Mouse (Mus musculus): ENCODE measurements at regions not wholly inside any gene's neighbourhood (a gene's known extent, or its start where the extent isn't known, plus 50 kb on each side); places are given as distances from the start of the nearest gene placed in this dataset.

DNA sequence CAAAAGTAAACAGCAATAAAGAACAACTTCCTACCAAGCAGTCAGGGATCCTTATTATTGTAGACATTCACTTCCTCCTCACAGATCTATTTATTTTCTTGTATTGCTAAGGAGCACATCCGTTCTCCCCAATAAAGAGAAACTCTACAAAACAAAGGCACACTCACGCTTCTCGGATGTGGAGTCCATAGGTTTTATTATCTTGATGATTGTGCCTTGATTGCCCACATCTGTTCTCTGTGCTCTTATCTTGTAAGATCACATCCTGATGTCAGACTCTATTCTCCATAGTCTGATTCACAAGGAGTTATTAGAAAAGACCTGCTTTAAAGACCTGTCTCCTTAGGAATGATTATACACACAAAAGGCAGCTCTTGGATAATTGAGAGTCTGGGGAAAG is 356.4 kb downstream of the Phf3 start:
- TF ChIP-seq CTCF (IDR thresholded peaks at IDR 0.05; ENCODE audit: control insufficient read depth, insufficient read depth, low read length) = no peak
- no peak for TF ChIP-seq POLR2A (IDR thresholded peaks at IDR 0.05; ENCODE audit: borderline replicate concordance, control insufficient read depth, low read depth, low read length)
